Mouse (Mus musculus) left cerebral cortex, adult 11 months (tissue): ENCODE data around the gene Crabp1.

Experiments used
- DNase-seq: peaks from one replicate; pipeline ENCODE4 v3.0.0; 2022; ENCODE audit warnings: low spot score

Crabp1 gene

DNA sequence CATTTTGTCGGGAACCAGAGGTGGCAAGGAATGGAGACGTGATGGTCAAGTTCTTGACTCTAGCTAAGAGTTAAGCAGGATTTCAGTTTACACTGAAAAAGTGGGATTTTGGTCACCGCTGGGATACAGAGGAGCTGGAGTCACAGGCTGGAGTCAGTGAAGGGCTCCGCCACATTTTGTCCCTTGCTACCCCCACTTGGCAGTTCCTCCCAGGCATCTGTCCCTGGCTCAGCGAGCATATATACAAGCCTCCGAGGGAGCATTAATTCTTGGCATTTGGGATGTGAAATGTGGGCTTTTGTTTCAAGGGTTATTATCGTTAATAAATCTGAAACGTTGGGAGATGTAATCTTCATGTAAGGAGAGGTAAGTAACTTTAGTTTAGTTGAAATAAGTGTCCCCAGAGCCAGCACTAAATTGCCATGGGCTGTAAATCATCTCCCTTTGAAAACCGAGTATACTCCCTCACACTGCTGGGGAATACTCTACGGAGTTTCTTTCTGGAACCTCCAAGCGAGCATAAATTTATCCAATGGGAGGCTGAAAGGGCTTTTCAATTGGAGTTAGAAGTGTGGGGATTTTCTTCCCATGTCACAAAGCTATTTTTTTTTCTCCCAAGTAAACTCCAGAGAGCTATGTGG lies 5.7 kb downstream of the Crabp1 start:
- no peak for DNase-seq

DNA sequence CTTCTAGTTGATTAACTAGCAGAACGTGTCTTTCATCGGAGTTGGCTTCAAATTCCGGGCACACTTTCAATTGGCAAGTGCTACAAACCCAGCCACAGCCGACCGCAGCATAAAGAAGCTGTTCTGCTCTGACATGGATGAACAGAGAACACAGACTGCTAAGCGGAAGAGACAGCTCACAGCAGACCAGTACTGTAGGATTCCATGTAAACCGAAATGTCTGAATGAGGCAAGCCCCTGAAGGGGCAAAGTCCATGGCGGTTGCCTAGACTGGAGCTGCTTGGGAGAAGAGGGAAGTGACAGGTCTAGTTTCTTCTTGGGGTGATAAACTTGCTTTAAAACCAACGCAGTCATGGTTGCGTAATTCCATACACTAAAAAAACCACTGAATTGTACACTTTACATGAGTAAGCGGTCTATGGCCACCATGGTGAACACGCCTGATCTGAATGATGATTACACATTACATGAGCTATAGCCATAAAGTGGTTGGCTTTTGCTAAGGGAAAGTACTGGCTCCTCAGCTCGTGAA lies 12.0 kb downstream of the Crabp1 start:
- no peak for DNase-seq

DNA sequence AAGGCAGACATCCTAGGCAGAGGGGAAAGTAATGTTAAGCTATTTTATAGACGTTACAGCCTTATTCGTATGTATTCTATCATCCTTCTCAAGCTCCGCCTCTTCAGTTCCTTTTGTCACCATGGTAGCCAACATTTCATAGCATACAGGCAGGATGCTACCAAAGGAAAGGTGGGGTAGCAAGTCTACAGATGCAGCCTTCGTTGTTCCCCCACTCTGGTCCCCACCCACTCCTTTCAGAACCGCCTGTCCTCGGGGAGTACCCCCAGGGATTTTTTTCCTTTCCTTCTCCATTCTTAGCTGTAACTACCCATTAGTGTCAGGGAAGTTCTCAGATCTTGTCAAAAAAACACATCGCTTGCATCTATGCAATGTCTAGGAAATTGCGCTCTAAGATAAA lies 14.7 kb downstream of the Crabp1 start:
- no peak for DNase-seq

DNA sequence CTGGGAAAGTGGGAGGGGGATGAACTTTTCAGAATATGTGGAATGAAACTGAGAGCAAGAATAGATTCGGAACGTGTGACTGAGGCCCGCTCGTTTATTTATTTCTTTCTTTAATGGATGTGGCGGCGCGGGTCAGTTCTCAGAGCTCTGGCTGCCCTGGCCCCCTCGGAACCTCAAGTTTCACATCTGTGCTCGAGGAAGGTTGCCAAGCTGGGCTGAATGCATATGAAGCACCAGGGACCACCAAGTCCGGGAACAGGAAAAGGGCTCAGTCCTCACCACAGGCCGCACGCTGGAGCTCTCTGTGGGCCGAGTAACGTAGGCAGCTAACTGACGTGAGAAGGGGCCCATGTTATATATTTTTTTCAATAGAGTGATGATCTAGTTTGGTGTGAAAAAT lies 18.0 kb downstream of the Crabp1 start:
- no peak for DNase-seq

DNA sequence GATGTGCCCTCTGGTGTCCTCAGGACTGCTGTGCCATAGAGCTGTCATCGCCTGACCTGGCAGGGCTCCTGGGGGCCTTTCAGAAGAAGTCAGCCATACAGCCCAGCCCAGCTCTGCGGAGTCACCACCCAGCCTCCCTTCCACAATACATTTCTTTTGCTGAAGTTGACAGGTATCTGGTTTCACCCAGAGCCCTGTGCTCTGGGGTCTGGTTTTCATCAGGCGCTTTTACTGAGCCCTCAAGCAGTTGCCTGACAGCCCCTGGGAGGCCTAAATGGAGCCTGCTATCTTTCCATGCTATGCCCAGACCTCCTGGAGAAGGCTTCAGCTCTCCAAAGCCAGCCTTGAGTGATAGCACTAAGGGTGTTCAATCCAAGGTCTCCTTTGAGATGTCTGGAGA lies 19.5 kb downstream of the Crabp1 start:
- DNase-seq, result no peak

DNA sequence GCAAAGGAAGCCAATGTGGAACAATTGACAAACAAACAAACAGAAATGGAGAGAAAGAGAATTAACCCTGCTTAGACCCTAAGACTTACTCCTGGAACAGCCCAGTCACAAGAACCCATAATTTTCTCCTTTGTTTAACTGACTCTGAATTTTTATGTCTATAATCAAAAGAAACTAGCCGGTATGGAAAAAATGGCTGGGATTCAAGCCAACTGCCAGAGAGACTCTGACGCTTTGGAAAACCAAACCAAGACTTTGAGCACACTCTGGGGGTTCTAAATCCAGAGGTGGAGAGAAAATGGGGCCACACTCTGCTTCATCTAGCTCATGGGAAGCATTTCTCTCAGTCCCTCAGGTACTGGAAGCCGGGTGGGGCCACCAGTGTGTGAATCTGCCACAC lies 20.7 kb downstream of the Crabp1 start:
- DNase-seq, result no peak

DNA sequence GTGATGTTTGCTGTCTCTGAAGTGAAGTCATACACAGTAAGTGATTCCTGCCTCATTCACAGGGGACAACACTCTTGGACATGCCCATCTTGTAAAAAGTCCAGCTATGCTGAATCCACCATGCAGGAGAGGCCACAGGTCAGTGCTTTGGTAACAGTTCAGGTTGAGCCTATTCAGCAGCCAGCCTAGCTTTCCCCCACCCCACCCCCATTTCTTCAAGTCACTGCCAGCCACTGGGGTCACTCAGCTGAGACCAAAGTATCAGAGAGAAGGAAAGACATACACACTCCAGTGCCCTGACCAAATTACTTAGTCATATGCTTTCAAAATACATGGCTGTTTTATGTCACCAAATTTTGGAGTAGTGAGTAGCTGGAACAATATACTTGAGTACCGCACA lies 21.5 kb downstream of the Crabp1 start:
- no peak for DNase-seq

DNA sequence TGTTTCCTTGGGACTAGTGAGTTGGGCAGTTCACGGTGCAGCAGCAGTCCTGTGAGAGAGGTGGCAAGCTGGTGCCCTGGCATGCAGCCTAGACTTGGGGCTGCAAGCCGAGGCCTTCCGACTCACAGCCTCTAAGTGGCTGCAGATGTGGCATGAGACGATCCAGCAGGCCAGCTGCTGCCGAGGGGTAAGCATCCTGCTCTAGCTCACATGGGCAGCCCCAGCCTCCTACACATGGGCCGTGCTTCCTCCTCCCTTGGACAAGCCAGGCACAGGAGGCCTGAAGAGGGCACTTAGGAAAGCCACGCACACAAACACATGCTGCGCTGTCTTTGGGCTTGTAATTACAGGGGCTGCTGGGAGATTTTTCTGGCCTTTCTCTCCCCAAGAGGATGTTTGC lies 23.2 kb downstream of the Crabp1 start:
- no peak for DNase-seq

DNA sequence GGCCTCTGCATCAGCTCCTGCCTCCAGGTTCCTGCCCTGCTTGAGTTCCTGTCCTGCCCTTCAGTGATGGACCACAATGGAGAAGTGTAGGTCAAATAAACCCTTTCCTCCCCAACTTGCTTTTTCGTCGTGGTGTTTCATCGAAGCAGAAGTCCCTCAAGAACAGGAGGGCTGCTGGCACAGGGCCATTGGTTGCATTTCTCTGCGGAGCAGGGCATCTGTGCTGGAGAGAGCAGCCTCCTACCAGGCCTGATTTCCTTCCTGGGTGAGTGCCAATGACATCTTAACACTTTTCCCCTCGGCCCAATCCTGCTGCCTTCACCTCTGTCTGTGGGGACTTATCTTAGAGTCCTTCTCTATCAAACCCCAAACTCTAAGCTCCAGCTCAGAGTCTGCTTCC lies 25.7 kb downstream of the Crabp1 start:
- DNase-seq, result no peak

DNA sequence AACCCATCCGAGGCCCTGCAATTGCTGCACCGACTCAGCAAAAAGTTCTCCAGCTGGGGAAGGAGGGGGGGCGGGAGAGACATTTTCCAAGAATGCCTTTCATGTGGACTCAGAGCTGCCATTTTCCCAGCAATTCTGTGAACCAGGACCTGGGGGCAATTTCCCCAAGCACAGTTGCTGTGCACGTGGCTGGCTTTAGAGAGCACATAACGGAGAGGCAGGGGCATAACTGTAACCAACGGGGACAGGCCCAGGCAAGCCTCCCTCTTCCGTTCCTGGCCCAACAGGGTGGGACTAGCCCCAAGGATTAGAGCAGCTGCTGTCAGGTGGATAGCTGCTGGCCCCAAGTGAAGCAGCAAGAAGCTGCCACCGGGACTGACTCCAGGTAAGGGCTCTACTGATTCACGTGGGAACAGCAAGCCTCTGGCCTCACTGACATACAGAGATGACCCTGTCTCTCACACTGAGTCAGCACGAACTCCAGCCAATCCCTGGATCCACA lies 37.0 kb downstream of the Crabp1 start:
- DNase-seq, result no peak

DNA sequence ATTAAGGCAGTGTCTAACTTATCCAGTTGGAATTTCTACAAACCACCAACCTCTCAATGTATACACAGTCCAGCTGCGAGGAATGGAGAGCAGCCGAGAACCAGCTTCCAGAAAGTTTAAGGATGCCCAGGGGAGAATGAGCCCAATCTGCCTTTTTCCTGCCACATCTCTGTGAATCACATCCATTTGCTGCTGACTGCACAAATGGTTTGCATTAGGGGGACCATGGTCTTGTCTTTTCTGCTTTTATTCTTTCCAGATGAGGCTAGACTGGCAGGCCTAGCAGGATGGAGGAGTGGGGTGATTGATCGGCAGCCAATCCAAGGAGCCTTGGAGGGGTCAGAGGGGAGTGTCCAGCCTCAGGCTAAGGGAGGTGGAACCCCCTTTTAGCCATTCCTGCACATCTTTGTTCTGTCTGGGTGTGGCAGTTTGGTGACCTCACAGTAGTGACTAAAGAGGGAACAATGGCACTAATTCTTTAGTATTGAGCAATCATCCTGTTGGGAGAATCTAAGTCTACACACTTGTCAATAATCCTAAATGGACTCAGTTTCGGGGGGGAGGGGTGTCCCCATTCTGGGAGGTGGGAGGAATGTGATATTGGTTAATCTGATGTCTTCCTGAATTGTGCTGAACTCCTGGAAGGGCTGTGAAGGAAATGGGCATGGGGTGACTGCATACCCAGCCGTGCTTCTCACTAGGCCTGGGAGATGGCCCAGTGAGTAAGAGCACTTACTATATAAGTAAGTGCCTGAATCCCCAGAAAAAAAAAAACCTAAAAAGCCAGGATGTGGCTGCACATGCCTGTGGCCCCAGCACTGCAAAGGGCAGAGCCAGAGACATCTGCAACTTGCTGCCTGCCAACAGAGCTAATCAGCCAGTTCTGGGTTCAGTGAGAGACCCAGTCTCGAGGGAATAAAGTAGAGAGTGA lies 38.5 kb downstream of the Crabp1 start:
- DNase-seq, result no peak

DNA sequence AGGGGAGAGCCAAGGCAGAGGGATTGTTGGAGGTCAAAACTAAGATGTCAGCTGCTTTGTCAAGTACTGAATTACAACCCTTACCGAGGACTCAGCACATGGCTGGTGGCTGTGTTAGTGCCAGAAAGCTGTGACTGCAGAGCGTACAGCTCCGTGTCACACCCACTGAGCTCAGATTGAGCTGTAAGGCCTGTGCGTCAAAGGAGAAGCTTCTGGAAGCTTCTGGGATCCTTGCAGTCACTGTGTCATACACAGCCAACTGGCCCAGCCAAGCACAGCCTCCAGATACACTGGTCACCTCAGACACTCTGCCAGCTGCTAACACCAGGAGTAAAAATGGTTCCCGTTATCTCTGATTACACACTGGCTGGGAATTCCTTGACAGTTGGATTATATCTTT lies 39.8 kb downstream of the Crabp1 start:
- DNase-seq, result no peak

DNA sequence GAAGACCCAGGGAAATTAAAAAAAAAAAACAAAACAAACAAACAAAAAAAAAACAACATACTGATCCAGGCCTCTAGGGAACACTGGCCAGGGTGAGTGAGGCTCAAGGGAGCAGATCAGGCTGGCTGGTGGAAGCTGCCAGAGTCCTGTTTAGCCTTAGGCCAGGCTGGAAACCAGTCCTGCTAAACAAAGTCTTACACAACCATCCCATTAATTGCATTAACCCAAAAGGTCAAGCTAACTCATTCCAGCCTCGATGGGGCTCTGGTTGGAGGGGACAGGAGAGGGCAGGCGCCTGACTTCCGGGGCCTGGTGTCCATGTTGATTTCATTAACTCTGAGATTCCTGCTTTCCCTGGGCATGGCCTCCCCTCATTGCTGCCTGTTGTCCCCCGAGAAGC lies 43.2 kb downstream of the Crabp1 start:
- DNase-seq, result no peak

DNA sequence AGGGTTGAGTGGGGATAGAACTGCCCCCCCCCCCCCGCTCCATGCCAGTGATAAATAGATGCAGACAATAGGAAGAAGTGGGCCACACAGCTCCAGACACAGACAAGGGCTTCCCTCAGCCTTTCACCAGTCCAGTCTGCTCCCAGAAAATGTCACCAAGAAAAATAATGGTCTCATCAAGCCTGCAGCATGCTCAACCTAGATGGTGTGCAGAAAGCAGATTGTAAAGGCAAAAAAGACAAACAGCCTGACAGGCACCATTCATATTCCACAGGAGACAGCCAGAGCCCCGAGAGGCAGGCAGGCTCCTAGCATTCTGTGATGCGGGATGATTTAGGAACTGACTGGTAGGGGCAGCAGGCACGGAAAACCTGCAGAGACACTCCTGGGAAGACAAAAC lies 45.4 kb downstream of the Crabp1 start:
- no peak for DNase-seq

DNA sequence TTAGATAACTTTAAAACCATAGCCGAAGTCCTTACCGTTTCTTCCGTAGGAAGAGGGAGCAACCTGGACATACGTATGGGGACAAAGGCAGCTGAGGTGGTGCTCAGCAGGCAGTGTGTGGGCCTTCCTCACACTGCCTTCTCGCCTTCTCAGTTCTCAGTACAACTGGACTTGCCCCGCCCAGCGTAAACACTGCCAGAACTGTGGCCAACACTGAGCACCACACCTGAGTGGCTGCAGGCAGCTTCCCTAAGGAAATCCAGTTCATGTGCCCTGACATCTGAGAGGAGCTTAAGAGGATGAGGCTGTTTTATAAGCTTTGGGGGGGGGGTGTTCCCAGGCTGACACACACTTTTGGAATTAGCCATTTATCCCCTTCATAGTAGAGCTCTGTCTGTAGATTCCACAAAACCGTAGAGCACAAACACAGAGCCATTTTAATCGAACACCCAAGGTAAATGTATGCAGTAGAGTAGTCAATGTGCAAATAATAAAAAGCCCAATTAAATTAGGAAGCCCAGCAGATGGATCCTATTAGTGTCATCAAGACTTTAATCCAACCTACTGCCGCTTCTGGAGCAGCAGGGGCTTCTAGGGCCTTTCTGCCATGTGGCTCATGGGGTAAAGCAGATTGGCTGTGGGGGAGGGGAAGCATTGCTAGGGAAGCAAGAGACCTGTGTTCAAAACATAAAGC lies 52.1 kb downstream of the Crabp1 start:
- no peak for DNase-seq

DNA sequence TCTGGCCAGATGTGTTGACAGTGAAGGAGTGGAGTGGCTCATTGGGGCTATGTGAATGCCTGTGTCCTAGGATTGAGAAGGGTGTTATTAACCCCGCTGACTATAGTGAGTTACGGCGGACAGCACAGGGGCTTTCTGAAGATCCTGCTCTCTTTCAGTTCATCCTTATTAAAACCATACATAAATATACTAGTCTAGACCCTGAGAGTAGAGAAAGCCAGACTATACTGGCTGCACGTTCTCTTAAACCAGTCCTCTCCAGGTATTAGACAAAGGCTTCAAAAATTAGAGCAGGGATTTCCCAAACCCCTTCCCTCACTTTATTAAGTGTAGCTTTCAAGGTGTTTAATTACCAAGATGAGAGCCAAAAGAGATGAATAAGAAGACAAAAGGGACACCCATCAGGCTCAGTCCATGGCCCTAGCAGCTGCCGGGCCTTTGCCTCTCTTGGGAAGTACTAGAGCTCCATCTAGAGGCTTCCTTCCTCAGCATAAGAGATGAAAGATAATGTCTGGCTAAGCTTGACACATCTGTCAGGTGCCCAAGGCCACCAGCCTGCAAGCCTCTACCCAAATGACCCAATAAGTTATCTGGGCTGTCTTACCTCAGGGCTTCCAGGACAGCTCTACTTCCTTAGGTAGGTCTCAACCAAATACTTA lies 57.0 kb downstream of the Crabp1 start:
- peak; percentile 50 for DNase-seq
